Mouse (Mus musculus) gastrocnemius, postnatal 14 days (tissue): ENCODE data around the gene Mt2. TPM values are rescaled to one million over a fixed set of nuclear protein-coding genes. Genes with fewer than 3 reads are reported as not detected.
A peak's percentile ranks its signal among the peaks of the same experiment; 100 is the strongest.
"Not testable (repeated sequence)": the region's sequence is repeated elsewhere in the genome, so short reads cannot be mapped to it uniquely, and the experiment has no call there.

Experiments
- DNase-seq: peaks from one replicate; pipeline ENCODE4 v3.0.0; 2021; ENCODE audit warnings: mixed read lengths
- intact Hi-C: fragments of 180-260 bp; cut with DNase I; formaldehyde crosslinking; loops from one replicate; pipeline ENCODE4 v1.15.1; 2025; ENCODE audit warnings: low total_unique reads
- long read RNA-seq, 2 experiments: library from polyadenylated mRNA; stranded (forward); transcript quantifications; one replicate each; pipeline ENCODE4 v2.0.0; 2021
- total RNA-seq, 2 experiments: library from RNA; stranded (reverse); gene quantifications; 2 replicates each; pipeline ENCODE4 v1.2.3; 2021

Mt2 gene
- total RNA-seq: 100 to 1,000 TPM in 1 of 2 experiments, 10 to 100 TPM in 1; 20.2 to 206 TPM
- long read RNA-seq, experiment 1, transcript Mt2-201 (3 exons, 511 nt): major isoform, 21 of 26 reads
- long read RNA-seq, experiment 1, partial matches to known transcripts: 0 of 26 reads
- long read RNA-seq, experiment 1, other reads (novel, unspliced or antisense): 5 of 26 reads
- long read RNA-seq, experiment 2, transcript Mt2-201 (3 exons, 511 nt): major isoform, 14 of 19 reads
- long read RNA-seq, experiment 2, partial matches to known transcripts: 5 of 19 reads
- long read RNA-seq, experiment 2, other reads (novel, unspliced or antisense): 0 of 19 reads

GRCm38 (mm10) chr8:94172075-94172808 lies at the start of gene Mt2:
Mt2 (plus strand) TSS chr8:94172664.
- intact Hi-C loops: no loop called here
- DNase-seq: peak; percentile 84

GRCm38 (mm10) chr8:94122711-94123468 lies 49.6 kb upstream of the Mt2 start:
- no peak for DNase-seq
- intact Hi-C loops: no loop called here

GRCm38 (mm10) chr8:94127711-94128110 lies 44.8 kb upstream of the Mt2 start:
- no peak for DNase-seq
- intact Hi-C loops: no loop called here

GRCm38 (mm10) chr8:94129133-94129789 lies 43.2 kb upstream of the Mt2 start:
- intact Hi-C loops: no loop called here
- no peak for DNase-seq

GRCm38 (mm10) chr8:94130126-94130525 lies 42.3 kb upstream of the Mt2 start:
- intact Hi-C loops: no loop called here
- no peak for DNase-seq

- intact Hi-C loops: no loop called here
- no peak for DNase-seq
These were observed 40.4 kb upstream of the Mt2 start for GRCm38 (mm10) chr8:94132096-94132495.

- DNase-seq, intact Hi-C loops: not testable (repeated sequence)
These were observed 37.9 kb upstream of the Mt2 start for GRCm38 (mm10) chr8:94134601-94135000.

- DNase-seq: no peak
- intact Hi-C loops: no loop called here
These were observed 36.9 kb upstream of the Mt2 start for GRCm38 (mm10) chr8:94135556-94135955.

GRCm38 (mm10) chr8:94136192-94136591 lies 36.3 kb upstream of the Mt2 start:
- DNase-seq: no peak
- intact Hi-C loops: no loop called here

GRCm38 (mm10) chr8:94136933-94137332 lies 35.5 kb upstream of the Mt2 start, which contains the start of gene Mt4:
Mt4 (plus strand) TSS chr8:94137197.
- intact Hi-C loops: no loop called here
- DNase-seq: no peak

GRCm38 (mm10) chr8:94140266-94140795 lies 32.1 kb upstream of the Mt2 start:
- intact Hi-C loops: no loop called here
- peak; percentile 18 for DNase-seq

- DNase-seq: no peak
- intact Hi-C loops: no loop called here
These were observed 24.2 kb upstream of the Mt2 start for GRCm38 (mm10) chr8:94148236-94148635.

GRCm38 (mm10) chr8:94150925-94151324 lies 21.5 kb upstream of the Mt2 start:
- intact Hi-C loops: loop anchor here (5.0 kb wide), 1 partner anchor 44 kb away; no protein-coding TSS in a partner anchor
- no peak for DNase-seq

GRCm38 (mm10) chr8:94152513-94153300 lies 19.8 kb upstream of the Mt2 start, which contains the start of gene Mt3:
Mt3 (plus strand) TSS chr8:94152607.
- intact Hi-C loops: loop anchor here (5.0 kb wide), 1 partner anchor 45 kb away; no protein-coding TSS in a partner anchor
- DNase-seq: peak; percentile 64

GRCm38 (mm10) chr8:94153451-94153850 lies 19.0 kb upstream of the Mt2 start:
- no peak for DNase-seq
- intact Hi-C loops: loop anchor here (5.0 kb wide), 1 partner anchor 46 kb away; no protein-coding TSS in a partner anchor

- DNase-seq: no peak
- intact Hi-C loops: loop anchor here (5.0 kb wide), 1 partner anchor 47 kb away; no protein-coding TSS in a partner anchor
These were observed 17.9 kb upstream of the Mt2 start for GRCm38 (mm10) chr8:94154537-94154936.

- no peak for DNase-seq
- intact Hi-C loops: no loop called here
These were observed 16.4 kb upstream of the Mt2 start for GRCm38 (mm10) chr8:94156092-94156491.

GRCm38 (mm10) chr8:94165772-94166171 lies 6.7 kb upstream of the Mt2 start:
- not testable (repeated sequence) for DNase-seq
- intact Hi-C loops: loop anchor here (5.0 kb wide), 1 partner anchor 37 kb away; no protein-coding TSS in a partner anchor
